Mouse (Mus musculus) intestine, embryonic 14.5 days (tissue): ENCODE data around the gene Pigb. TPM values are rescaled to one million over a fixed set of nuclear protein-coding genes. Genes with fewer than 3 reads are reported as not detected.

Experiments used
- ATAC-seq: fragments of 200-750 bp; cut with Nextera tagmentation; replicated peaks from 2 replicates; pipeline ENCODE4 v1.8.0; 2017; ENCODE audit warnings: low read depth, moderate number of reproducible peaks, moderate TSS enrichment, moderate library complexity; ENCODE audit not compliant: low FRiP score, low TSS enrichment
- DNase-seq: peaks from one replicate; pipeline ENCODE4 v3.0.0-alpha.2; 2018; ENCODE audit warnings: low spot score
- H3K27ac ChIP-seq: fragments of 300-500 bp; sonication (generic); 2 replicates; pipeline ENCODE4 v1.5.1; 2014; ENCODE audit warnings: low read depth, mild to moderate bottlenecking, control low read depth
- H3K27me3 ChIP-seq: fragments of 300-500 bp; sonication (generic); replicated peaks from 2 replicates; pipeline ENCODE4 v1.6.1; 2014; ENCODE audit warnings: low read length, control low read depth; ENCODE audit not compliant: control insufficient read depth, insufficient read depth
- H3K36me3 ChIP-seq: fragments of 300-500 bp; sonication (generic); 2 replicates; pipeline ENCODE4 v1.6.1; 2014; ENCODE audit warnings: low read length, control low read depth; ENCODE audit not compliant: control insufficient read depth, insufficient read depth
- H3K4me1 ChIP-seq: fragments of 300-500 bp; sonication (generic); replicated peaks from 2 replicates; pipeline ENCODE4 v1.6.1; 2014; ENCODE audit warnings: low read length, control low read depth, mixed read lengths; ENCODE audit not compliant: control insufficient read depth, insufficient read depth
- H3K4me2 ChIP-seq: fragments of 300-500 bp; sonication (generic); 2 replicates; pipeline ENCODE4 v1.6.1; 2014; ENCODE audit warnings: low read length
- H3K4me3 ChIP-seq: fragments of 300-500 bp; sonication (generic); 2 replicates; pipeline ENCODE4 v1.5.1; 2014; ENCODE audit warnings: low read depth, low read length, control low read depth, mixed read lengths
- H3K9ac ChIP-seq: fragments of 300-500 bp; sonication (generic); 2 replicates; pipeline ENCODE4 v1.6.1; 2014; ENCODE audit warnings: mild to moderate bottlenecking, low read length
- H3K9me3 ChIP-seq: fragments of 300-500 bp; sonication (generic); 2 replicates; pipeline ENCODE4 v1.6.1; 2016; ENCODE audit warnings: low read length, control low read depth; ENCODE audit not compliant: control insufficient read depth
- WGBS: fragments of 180-500 bp; shearing (Covaris S2); extraction: QIAGEN DNeasy Blood & Tissue Kit; methylation state at CpG from one replicate; pipeline ENCODE4 v1.1.7; 2014; 5-methylcytosine and 5-hydroxymethylcytosine counted together
- polyA plus RNA-seq: library from polyadenylated mRNA; unstranded; fragments of >200 nt; fragmentation: Nextera tagmentation; extraction: Ambion mirVana; gene quantifications from 2 replicates; pipeline ENCODE4 v1.2.1, GENCODE M21; 2014

Pigb gene
- polyA plus RNA-seq, 1 experiment from 2014 or later = 19.6 TPM

DNA sequence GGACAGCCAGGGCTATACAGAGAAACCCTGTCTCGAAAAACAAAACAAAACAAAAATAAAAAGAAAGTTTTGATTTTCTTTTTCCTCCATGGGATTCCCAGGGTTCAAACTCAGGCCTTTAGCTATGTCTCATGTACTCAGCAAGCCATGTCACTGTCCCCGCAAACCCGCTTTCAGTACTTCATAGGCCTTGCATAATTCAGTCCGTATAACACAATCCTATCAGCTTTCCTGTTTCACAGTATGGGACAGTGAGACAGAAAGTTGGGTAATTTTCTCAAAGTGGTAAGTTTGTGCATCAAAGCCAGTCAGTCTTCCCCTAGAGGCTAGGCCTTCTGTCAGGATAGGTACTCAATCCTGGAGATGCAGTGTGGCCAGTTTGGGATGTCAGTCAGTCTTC is 19.0 kb upstream of the Pigb start:
- WGBS = 91% methylated on average over 4 of the region's 4 CpGs
- Histone ChIP-seq H3K27ac (no peak overlapping the region), H3K9ac (no peak overlapping the region), H3K36me3 (no peaks in the 10 kb centered on the region), H3K4me2 (no peak overlapping the region), H3K27me3 (no peaks in the 10 kb centered on the region), H3K4me3 (no peak overlapping the region), H3K4me1 (peaks cover 7% of the 10 kb centered on the region), H3K9me3 (no peaks in the 10 kb centered on the region)
- ATAC-seq = no peak
- no peak for DNase-seq

DNA sequence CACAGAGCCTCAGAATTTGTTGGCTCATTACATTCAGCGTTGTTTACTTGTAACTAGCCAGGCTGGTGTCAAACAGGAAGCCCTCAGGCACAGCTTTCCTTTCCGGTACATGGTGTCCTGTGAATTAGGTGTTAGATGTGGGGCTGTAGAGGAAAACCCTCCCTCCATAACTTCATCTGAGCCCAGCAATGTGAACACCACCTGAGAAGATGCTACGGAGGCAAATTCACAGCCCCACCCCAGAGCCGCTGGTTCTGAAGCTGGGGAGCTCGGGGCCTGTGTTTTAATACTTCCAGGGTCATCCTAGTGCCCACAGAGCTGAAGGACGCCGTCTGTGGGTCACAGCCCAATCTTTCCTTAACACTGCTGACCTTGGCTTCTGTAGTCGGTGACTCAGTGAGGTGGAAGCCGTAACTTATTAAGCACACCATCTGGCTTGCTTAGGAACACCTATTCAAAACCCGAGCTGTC is 15.3 kb upstream of the Pigb start:
- no peaks in the 10 kb centered on the region for H3K27me3 ChIP-seq
- no peak for ATAC-seq
- H3K9me3 ChIP-seq = no peaks in the 10 kb centered on the region
- H3K4me1 ChIP-seq = no peaks in the 10 kb centered on the region
- H3K36me3 ChIP-seq = no peaks in the 10 kb centered on the region
- H3K4me2 ChIP-seq = no peak overlapping the region
- no peak for DNase-seq
- no peak overlapping the region for H3K27ac ChIP-seq
- no peak overlapping the region for H3K4me3 ChIP-seq
- WGBS = 48% methylated on average over 10 of the region's 10 CpGs
- H3K9ac ChIP-seq = no peak overlapping the region

- 50% methylated on average over 8 of the region's 8 CpGs for WGBS
- Histone ChIP-seq H3K27me3 (no peaks in the 10 kb centered on the region), H3K4me1 (no peaks in the 10 kb centered on the region; the same call in 1 of the 2 replicates), H3K36me3 (no peaks in the 10 kb centered on the region), H3K9ac (no peak overlapping the region), H3K9me3 (no peaks in the 10 kb centered on the region), H3K4me3 (no peak overlapping the region), H3K27ac (no peak overlapping the region), H3K4me2 (no peak overlapping the region)
- DNase-seq (no peak), ATAC-seq (no peak; the same call in 1 of the 2 replicates)
Observed at GRCm38 (mm10) chr9:73050606-73051005, 10.4 kb upstream of the Pigb start.

GRCm38 (mm10) chr9:73049833-73050232 is 9.7 kb upstream of the Pigb start:
- Histone ChIP-seq H3K27ac (no peak overlapping the region), H3K4me3 (no peak overlapping the region), H3K36me3 (no peaks in the 10 kb centered on the region), H3K9me3 (no peaks in the 10 kb centered on the region), H3K27me3 (no peaks in the 10 kb centered on the region), H3K4me1 (peaks cover 4% of the 10 kb centered on the region; the same call in 1 of the 2 replicates), H3K9ac (no peak overlapping the region), H3K4me2 (no peak overlapping the region)
- DNase-seq = no peak
- WGBS = 28% methylated on average over 5 of the region's 5 CpGs
- ATAC-seq = no peak

DNA sequence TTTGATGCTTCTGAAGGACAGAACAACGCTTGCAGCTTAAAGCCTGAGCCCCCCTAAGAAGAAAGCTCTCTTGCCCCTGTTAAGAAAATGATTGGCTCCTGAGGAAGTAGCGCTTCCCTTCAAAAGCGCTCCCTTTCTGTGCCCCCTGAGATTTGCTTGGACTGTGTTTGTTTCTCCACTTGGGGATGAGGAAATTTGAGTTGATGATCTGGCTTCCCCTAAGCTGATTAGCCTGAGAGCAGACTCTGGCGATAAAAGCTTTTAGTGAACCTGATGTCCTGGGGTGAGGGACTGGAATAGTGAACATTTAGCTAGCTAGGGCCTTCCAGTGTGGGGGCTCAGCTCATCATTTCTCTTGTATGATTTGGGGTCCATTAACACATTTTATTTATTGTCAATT is 8.7 kb upstream of the Pigb start:
- Histone ChIP-seq H3K36me3 (no peaks in the 10 kb centered on the region), H3K4me3 (no peak overlapping the region), H3K4me2 (no peak overlapping the region), H3K27me3 (no peaks in the 10 kb centered on the region), H3K4me1 (peaks cover 8% of the 10 kb centered on the region), H3K9ac (no peak overlapping the region), H3K9me3 (no peaks in the 10 kb centered on the region), H3K27ac (no peak overlapping the region)
- 36% methylated on average over 4 of the region's 4 CpGs for WGBS
- ATAC-seq (no peak), DNase-seq (no peak)

GRCm38 (mm10) chr9:73047906-73048305 is 7.7 kb upstream of the Pigb start:
- H3K4me1 ChIP-seq = peaks cover 8% of the 10 kb centered on the region
- no peaks in the 10 kb centered on the region for H3K27me3 ChIP-seq
- WGBS = 80% methylated on average over 2 of the region's 2 CpGs
- no peak overlapping the region for H3K4me3 ChIP-seq
- no peaks in the 10 kb centered on the region for H3K9me3 ChIP-seq
- no peaks in the 10 kb centered on the region for H3K36me3 ChIP-seq
- H3K4me2 ChIP-seq = no peak overlapping the region
- no peak overlapping the region for H3K27ac ChIP-seq
- ATAC-seq = no peak
- no peak for DNase-seq
- no peak overlapping the region for H3K9ac ChIP-seq

DNA sequence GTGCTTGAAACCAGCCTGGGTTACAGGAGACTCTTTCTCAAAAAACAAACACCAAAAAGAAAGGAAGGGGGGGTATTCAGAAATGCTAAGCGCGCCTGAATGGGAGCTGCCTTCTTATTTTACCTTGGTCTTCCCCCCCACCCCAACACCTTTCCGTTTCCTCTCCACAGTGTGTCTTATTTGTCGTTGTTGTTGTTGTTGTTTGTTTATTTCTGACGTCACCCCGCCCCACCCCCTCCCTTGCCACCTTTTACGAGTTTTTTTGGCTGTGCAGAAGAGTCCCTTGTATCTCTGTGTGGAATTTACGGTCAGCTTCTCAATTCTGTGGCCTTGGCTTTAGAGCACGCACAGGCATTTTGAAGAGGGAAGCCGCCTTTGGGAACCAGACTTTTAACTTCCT is 5.5 kb upstream of the Pigb start:
- Histone ChIP-seq H3K9me3 (no peaks in the 10 kb centered on the region), H3K9ac (no peak overlapping the region), H3K27me3 (no peaks in the 10 kb centered on the region), H3K4me3 (no peak overlapping the region), H3K36me3 (no peaks in the 10 kb centered on the region), H3K27ac (no peak overlapping the region), H3K4me1 (peaks cover 8% of the 10 kb centered on the region), H3K4me2 (peak overlapping the region; percentile 97)
- DNase-seq = no peak
- WGBS = 64% methylated on average over 10 of the region's 10 CpGs
- no peak for ATAC-seq

DNA sequence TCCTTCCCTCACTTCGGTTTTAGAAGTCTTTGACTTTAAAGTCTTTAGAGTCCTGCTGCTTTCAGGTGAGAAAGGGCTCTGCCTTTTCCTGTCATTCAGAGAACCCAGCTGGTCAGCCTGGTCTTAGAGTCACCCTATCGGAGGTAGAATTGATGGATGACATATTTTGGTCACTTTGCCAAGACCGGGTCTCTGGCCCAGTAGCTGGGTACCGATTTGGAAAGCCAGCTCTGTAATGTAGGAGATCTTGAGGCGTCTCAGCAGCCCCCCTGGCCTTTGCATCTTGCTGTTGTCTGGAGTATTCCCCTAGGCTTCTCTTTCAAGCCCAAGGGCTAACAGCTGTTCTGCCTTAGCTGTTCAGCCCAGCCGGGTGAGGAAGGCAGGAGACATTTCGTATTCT is 5.0 kb upstream of the Pigb start:
- DNase-seq (peak; percentile 64), ATAC-seq (no peak)
- Histone ChIP-seq H3K4me1 (peaks cover 11% of the 10 kb centered on the region), H3K9me3 (no peaks in the 10 kb centered on the region), H3K4me2 (peak overlapping the region; percentile 97), H3K9ac (peak overlapping the region; percentile 51), H3K27me3 (no peaks in the 10 kb centered on the region), H3K27ac (no peak overlapping the region), H3K4me3 (peak overlapping the region; percentile 46), H3K36me3 (no peaks in the 10 kb centered on the region)
- 20% methylated on average over 7 of the region's 7 CpGs for WGBS
